Mouse (Mus musculus): Measurements from ENCODE around the gene Slc8a2.

DNA sequence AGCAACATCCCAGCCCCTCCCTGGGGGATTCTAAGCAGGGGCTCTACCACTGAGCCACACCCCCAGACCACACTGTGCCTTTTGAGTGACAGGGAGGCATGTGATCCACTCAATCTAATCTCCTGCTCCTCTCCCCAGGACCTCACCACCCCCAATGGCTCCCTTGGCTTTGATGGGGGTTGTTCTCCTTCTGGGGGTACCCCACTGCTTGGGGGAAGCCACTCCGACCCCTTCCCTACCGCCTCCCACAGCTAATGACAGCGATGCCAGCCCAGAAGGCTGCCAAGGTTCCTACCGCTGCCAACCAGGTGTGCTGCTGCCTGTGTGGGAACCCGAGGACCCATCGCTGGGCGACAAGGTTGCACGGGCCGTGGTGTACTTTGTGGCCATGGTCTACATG is 4.1 kb downstream of the Slc8a2 start:
- TF ChIP-seq GATA1 (IDR thresholded peaks at IDR 0.05; ENCODE audit: borderline replicate concordance, low read length) (no peak), FLI1 (IDR thresholded peaks at IDR 0.05; ENCODE audit: low read length) (no peak)
